Mouse (Mus musculus): ENCODE measurements around the gene Adra2c.
A peak's percentile ranks its signal among the peaks of the same experiment; 100 is the strongest.

The Adra2c gene

DNA sequence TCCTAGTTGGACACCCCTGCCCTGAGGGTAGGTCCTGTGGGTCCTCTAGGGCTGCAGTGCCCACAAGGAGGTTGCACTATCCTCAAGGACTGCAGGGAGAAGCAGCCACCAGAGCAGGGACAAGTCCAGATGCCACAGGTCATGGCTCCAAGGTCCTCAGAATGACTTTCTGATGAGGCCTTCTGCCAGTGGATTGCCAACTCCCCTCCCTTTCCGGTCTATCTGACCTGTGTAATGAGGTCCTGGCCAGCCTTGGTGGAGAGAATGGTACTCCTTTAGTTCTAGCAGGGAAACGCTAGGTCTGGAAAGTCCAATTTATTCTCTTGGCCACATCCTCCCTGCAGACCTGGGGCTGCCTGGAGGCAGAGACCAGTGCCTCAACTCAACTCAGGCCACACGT is at the start of gene Adra2c:
Gene Adra2c (plus strand): TSS at position 301 of the 400 bp plus-strand sequence.
- no peak for DNase-seq

DNA sequence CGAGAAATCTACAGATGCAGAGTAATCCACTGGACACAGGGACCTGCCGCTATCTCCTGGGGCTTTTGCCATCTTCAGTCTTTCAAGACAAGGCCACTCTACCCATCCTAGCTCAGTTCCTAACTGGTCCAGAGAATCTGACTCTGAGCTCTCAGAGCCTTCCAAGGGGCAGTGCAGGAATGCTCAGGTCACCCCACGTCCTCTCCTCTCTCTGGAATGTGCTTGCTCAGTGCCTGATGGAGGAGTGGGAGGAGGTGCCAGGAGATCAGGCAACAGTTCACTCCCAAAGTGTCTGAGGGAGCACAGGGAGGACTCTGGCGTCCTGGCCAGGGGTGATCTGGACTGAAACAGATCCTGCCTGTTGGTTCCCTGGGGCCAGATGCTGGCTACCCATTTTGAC is 45.0 kb upstream of the Adra2c start:
- DNase-seq: peak; percentile 14 to 38

DNA sequence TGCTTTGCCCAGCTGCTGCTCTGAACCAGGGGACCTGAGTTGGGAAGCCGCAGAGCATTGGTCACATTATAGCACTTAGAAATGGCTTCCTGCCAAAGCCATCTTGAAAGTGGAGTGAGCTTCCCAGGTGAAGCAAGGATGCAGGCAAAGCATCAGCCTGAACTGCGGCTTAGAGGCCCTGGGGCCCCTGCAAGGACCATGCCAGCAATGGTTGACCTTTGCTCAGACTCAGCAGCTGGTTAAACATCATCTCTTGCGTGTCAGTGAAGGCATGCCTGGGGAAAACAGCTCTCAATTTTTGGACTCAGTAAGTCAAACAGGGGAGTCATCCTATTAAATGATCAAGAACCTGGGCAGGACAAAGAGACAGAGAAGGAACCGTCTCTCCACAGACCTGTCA is 40.4 kb upstream of the Adra2c start:
- no peak for DNase-seq

DNA sequence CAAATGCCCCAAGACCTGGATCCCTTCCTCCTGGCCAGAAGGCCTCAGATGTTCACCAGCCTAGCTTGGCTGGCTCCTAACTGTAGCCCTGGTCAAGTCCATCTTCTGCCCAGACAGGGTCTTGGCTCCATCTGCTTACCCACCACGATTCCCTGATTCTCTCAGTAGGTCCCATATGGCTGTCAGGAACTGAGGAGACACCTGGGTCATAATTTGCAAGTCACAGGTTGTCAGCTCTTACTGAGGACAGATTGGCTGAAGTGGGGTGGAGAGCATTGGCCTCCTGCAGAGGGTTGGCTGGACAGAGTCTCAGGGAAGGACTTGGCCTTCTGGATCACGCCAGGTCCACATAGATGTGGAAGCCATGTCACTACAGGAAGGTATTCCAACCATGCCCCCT is 39.5 kb upstream of the Adra2c start:
- no peak for DNase-seq

DNA sequence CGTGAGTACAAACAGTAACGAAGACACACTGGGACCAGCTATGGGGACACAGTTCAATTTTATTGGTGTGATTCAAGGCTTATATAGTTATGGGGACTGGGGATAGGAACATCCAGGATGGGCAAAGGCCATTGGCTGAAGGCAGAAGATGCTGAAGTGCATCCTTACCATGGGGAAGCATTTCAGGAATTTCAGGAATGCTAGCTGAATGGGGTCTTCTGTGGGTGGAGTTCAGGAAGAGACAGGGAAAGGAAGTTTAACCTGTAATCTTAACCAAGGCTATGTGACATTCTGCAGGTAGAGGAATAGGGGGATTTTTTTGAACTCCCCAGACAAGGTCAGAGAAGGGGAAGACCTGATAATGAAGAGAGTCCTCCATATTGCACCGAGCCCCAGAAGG is 36.6 kb upstream of the Adra2c start:
- no peak for DNase-seq

DNA sequence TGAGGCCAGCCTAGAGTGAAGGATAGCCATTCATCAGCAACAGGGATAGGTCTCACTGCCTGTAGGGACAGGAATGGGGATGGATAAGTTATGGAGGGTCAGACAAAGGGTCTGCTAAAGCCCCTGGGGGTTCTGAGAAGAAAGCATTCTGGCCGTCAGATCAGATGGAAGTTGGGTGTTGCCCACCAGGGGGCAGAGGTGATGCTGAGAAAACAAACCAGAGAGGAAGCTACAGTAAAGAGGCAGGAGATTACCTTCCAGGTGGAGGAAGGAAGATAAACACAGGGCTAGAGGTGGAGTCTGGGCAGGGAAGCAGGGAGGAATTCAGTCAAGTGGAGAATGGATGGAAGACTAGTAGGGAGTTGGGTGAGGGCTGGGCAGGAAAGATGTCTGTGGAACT is 33.9 kb upstream of the Adra2c start:
- peak; percentile 58 to 65 for DNase-seq

DNA sequence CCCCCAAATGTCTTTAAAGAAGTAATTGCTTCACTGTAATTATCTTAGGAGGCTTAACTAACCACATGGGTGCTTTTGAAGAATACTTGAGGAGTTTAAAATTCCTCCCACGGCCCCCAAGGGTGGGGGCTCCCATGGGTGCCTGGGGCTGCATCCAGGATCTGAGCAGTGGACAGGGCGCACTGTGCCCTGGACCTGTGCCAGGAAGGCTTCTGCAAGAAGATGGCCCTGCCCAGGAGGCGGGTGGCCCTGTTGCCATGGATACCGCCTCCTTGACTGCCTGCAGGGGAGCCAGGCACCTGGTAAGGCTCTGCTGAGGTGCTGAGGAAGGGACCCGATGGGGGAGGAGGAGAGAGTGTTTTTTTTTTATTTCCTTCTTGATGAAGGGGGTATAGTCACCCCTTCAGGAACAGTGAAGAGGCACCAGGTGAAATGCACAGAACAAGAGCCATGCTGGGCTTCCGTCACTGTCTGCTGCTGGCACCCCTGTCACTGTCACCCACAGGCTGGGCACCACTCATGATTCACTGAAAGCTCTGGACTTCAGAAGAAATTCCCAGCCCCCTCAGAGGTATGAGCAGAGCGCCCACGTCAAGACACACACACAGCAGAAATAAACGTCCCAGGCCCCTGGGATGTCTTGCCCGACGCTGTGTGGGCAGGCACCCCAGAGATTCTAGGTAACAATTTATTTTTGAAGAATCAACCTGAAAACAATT is 32.4 kb upstream of the Adra2c start:
- peak; percentile 39 to 55 for DNase-seq

DNA sequence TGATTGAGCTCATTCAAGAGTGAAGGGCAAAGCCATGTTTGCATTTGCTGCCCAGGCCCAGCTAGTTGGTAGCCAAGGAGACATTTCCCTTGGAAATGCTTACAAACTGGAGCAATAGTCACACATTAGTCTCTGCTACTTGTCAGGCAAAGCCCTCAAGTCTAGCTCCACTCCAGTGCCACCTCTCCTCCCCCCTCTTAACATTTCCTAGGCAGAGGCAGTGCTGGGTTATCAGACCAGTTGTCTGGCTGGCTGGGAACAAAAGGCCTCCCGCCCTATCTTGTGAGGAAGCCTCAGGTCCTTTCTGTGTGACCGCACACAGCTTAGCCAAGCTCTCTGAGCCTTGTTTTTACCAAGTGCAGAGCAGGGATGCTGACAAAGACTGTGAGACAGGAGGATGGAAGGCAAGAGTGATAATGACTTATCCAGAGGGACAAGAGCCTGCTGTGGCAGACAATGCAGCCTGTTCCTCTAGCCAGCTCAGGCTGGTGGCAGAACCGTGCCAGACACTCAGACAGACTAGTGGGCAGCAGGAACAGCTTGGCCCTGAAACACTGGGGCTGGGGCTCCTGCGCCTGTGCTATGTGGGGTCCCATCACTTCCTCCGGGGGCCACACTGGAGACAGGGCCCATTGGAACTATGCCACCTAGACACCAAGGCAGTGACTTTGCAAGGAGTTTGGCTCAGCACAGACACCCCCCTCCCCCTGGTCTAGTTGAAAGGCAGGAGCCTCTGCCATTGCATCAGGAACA is 23.0 kb upstream of the Adra2c start:
- no peak for DNase-seq

DNA sequence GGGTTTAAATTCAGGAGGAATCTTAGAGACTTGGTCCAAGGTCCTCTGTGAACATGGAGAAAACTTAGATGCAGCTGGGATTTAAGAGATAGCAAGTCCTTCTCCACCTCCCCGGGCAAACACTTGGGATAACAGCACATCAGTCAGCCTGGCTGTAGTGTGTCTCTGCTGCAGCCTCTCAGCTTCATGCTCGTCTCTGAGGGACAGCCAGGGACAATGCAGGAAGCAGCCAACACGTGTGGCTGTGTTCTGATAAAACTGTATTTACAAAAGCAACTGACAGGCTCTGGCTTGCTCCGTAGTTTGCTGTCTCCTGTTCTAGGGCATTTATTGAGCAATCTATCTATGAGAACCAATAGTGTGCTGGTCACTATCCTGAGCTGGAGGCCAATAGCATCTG is 14.4 kb upstream of the Adra2c start:
- no peak for DNase-seq

DNA sequence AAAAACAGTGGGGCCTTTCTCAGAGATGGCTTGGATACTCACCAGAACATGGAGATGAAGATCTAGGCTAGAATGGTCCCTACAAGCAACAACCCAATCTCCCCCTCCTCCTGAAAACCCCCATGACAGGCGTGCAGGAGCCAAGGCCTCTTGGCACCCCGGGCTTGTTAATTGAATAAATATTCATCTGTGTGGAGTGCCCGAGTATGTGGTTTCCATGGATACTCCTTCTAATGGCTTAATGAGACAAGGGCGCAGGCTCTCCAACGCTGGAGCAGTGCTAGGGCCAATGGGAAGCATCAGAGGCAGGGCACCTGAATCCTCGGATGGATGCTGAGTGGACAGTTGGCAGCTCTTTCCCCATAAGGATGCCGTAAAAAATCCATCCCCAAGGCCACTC is 10.6 kb upstream of the Adra2c start:
- DNase-seq: no peak

DNA sequence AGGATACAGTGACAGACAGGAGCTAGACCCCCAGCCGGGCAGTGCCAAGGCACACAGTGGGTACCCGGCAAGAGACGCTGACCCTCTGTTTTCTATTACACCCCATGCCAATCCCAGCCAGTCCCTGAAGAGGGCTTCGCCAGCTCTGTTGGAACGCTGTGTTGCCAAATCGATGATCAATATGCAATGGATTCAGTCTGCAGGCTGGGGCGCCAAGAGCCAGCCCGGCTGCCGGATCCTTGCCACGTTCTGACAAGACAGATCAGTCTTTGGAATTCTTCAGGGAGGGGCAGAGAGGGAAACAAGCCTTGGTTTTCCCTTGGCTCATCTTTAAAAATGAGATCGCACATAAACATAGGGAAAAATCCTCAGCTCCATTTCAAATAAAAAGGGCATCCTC is 2.8 kb upstream of the Adra2c start:
- DNase-seq: no peak

DNA sequence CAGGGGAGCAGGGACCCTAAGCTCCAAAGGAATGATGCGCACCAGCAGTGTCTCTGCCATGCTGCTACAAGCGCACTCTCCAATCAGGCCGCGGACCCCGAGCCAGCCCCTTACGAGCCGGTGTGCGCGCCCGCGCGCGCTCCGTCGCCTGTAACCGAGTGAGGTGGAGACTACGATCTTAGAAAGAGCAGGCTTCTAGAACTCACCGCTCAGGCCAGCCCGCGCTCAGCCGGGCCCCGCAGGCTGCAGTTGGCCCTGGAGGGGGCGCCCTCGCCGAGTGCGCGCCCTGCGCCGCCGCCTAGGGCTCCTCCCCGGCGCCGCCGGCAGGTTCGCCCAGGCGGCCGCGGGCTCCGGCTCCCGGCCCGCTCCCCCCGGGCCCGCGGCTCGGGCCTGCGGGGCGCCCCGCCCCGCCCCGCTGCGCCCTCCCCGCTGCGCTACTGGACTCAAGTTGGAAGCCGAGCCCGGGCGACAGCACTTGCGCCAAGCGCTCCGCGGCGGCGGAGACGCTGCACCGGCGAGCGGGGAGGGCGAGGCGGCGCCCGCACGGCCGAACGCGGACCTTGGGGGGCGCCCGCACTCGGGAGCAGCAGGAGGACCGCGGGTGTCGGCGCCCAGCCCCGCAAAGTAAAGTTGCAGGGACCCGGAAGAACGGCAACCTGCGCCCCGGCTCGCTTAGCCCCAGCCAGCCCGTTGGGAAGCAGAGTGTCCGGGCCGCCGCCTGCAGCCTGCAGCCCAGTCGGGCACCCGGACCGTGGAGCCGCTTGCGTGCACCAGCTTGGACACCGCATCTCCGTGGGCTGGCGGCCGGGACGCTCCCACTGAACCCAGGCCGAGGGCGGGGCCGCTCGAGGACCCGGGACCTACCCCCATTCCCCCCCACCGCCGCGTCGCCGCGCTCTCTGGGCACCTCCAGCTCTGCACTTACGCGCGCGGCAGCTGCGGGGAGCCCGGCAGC is 899 bp downstream of the Adra2c start:
- DNase-seq: peak; percentile 47 to 68

DNA sequence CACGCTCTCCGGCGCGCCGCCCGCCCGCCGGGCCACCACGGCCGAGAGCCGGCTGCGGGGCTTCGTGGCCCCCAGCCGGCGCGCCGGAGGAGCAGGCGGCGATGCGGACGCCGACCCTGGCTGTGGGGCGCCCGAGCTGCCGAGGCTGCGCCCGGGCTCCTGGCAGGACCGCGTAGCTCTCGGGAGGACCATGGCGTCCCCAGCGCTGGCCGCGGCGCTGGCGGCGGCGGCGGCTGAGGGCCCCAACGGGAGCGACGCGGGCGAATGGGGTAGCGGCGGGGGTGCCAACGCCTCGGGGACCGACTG is 1.5 kb downstream of the Adra2c start:
- DNase-seq: no peak

DNA sequence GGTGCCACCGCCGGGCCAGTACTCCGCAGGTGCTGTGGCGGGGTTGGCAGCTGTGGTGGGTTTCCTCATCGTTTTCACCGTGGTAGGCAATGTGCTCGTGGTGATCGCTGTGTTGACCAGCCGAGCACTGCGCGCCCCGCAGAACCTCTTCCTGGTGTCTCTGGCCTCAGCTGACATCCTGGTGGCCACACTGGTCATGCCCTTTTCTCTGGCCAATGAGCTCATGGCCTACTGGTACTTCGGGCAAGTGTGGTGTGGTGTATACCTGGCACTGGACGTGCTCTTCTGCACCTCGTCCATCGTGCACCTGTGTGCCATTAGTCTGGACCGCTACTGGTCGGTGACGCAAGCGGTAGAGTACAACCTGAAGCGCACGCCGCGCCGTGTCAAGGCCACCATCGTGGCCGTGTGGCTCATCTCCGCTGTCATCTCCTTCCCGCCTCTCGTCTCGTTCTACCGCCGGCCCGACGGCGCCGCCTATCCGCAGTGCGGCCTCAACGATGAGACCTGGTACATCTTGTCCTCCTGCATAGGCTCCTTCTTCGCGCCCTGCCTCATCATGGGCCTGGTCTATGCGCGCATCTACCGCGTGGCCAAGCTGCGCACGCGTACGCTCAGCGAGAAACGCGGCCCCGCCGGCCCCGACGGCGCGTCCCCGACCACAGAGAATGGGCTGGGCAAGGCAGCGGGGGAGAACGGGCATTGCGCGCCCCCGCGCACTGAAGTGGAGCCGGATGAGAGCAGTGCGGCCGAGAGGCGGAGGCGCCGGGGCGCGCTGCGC is 2.1 kb downstream of the Adra2c start:
- DNase-seq: peak; percentile 29 to 55

DNA sequence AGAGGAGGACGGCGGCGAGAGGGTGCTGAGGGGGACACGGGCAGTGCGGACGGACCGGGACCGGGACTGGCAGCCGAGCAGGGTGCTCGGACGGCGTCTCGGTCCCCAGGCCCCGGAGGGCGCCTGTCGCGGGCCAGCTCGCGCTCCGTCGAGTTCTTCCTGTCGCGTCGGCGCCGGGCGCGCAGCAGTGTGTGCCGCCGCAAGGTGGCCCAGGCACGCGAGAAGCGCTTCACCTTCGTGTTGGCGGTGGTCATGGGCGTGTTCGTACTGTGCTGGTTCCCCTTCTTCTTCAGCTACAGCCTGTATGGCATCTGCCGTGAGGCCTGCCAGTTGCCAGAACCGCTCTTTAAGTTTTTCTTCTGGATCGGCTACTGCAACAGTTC is 2.7 kb downstream of the Adra2c start:
- DNase-seq: peak in 1 of 2 experiments; percentile 18

DNA sequence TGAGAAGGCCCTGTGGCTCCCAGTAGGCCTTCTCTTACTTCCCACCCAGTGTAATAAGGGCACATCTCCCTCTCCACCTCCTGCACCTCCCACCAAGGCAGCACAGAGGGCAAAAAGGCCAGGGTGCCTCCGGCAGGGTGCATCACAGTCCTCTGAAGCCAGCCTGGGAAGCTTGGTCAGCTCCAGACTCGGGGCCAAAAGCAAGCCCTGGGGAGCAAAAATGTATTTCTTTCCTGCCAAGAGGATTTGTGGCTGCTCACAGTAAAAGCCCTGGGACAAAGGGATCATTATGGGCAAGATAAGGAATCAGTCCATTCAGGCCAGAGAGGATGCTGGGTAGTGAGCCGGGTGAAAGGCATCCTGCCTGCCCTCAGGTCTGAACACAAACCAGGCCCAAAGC is 7.2 kb downstream of the Adra2c start:
- no peak for DNase-seq

DNA sequence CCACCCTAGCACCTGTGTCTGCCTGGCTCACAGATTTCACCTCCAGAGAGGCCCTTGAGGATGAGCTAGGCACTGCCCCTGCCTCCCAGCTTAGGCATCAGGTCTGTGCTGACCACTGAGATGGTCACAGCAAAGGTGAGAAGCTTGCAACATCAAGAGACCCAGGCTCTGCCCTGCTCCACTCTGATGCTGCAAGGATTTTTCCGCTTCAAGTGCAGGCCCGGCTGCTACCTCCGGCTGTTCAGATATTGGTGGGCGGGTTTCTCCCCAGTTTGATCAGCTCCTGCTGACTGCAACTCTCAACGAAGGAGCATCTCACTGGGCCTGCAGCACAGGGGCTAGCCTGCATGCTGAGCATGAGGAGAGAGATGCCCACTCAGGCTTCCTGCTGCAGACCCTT is 8.1 kb downstream of the Adra2c start:
- DNase-seq: no peak

DNA sequence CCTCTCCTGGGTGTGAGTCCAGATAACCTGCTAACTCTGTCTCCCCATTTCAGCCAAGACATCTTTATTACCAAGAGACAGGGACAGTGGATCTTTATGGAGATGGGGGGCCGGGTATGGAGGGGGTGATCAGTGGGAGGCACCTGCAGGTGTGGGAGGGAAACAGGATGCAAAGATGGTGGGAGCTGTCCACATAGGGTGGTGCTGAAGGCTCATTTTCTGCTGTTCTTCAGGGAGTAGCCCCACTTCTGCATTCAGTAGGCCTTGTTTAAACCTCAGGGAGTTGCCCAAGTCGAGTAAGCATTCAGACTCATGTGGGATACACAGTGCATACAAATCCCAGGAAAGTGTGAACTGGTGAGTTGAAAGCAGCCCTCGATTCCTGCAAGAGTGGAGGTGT is 21.5 kb downstream of the Adra2c start:
- DNase-seq: peak; percentile 80 to 82

DNA sequence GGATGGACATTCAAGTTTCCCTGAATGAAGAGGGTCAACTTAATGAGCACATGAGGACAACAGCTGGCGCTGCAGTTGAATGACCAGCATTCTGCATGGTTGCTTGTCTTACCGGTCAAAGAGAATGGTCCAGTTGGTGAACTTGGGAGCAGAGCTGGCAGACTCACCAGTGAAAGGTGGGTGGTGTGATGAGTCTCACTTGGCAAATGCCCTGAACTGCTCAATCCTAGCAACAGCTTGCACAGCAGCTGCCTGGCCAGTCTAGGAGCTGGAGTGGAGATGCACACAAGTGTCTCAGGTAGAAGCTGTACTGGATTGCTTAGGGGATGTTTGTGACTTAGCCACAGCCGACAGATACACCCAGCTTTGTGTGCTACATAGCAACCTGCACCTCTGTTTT is 26.1 kb downstream of the Adra2c start:
- no peak for DNase-seq

DNA sequence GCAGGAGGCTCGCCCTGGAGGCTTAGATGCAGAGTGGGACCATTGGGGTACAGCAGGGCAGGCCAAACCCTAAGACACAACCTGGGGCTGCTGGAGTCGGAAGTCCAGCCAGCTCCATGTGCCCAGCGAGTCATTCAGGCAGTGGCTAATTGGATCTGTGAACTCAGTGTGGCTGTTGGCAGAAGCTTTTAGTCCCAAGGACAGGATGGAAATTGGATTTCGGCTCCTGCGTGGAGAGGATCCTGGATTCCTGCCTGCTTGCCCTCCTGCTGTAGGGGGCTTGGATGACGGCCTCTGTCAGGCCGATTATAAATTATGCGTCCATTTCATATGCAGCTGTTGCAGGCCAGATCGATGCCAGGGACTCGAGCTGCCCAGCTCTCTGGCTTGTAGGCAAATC is 27.2 kb downstream of the Adra2c start:
- DNase-seq: no peak

DNA sequence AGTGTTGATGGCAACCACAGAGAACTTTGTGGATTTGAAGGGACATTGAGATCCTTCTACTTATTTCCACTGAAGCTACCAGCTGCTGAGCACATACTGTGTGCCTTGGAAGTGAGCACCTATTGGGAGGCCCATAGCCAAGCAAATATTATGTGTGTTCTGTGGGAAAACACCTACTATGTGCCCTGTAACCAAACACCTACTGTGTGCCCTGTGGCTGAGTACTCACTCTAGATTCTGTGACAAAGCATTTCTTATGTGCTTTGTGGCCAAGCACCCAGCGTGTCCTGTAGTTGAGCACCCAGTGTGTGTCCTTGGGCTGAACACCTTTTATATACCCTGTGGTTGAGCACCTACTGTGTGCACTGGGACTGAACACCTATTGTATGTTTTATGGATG is 28.6 kb downstream of the Adra2c start:
- DNase-seq: no peak

DNA sequence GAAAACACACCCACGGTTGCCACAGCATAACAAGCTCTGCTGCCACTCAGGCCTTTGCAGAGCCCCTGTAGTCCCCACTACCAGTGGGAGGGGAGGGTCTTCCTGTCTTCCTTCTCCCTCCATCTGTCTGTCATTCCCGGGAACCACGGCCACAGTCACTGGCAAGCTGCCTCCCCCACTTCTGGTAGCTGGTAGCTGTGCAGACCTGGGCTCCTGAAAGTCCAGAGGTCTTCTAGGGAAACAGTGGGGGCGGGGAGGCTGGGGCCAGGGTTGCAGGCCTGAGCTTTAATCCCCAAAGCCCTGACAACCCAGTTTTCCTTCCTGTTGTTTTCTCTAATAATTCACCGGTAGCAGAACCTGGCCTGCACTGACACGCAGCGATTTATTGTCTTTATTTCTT is 31.7 kb downstream of the Adra2c start:
- peak; percentile 11 to 21 for DNase-seq

DNA sequence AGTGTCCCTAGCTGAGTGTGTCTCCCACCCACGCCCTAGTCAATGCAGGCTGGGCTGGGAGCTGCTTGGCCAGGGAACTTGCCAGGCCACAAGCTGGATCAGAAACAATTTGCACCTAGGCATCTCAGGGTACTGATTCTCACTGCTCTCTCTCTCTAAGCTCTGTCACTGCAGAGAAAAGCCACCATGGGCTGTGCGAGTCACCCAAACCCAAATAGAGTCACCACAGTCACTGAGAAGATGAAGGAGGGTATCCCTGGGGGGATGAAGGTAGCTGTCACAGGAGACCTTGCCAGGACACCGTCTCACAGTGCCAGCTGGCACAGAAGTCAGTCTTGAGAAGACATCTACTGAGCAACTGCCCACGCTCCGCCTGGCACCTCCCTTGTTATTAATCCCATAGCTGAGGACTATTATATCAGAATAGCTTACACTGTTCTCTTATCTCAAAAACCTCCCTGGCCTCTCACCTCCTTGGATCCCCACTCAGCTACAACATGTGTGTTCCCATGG is 33.7 kb downstream of the Adra2c start:
- DNase-seq: no peak
